ENCODE assay signal across 8 mouse cellular contexts in the genomic region with DNA sequence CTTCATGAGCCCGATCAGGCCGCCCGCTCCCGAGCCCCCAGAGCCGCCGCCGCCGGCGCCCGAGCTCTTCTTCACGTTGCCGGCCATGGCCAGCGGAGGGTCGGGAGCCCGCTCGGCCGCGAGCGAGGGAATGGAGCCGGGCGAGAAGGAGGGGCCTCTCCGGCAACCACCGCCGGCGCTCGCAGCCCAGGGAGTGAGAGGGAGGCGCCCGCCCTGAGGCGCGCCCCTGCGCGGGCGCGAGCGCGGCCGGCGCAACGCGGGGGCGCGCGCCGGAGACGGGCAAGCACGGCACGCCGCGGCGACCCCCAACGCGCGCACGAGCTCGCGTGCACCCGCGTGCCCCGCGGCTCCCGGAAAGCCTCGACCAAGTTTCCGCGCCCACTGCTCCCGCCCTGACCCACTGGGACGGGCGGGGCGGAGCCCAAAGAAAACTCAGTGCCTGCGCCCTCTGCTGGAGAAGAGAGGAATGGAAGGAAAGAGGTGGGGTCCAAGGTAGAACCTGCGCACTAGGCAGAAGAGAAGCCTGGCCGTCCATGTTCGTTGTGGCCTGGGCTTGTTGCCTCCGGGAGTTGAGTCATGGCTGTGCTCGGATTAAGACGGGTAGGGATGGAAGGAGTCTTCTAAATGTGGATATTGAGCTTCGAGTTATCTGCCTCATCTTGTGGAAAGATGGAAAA. TPM values are rescaled to one million over a fixed set of nuclear protein-coding genes. Genes with fewer than 3 reads are reported as not detected.
DNase-seq lines count a peak whose midpoint lies in the region; ATAC-seq and TF ChIP-seq lines count a peak whose summit lies in the region.

A gene (minus strand): TSS at position 248 of the 677 bp plus-strand sequence.

- DNase-seq in A20 (ENCODE audit: low read depth, low spot score): peak; percentile 99
- DNase-seq in heart, adult 9 months (ENCODE audit: low spot score in 2 of 2): peak; percentile 99
- DNase-seq in monocyte, adult 2 months (ENCODE audit: low read depth in 1 of 2, low spot score in 2 of 2): peak; percentile 98
- peak; percentile 97 to 98 for DNase-seq in spleen, postnatal 36 days (ENCODE audit: low spot score in 2 of 2)

- peak; percentile 44 for TF ChIP-seq CTCF in bone marrow macrophage, adult 2 months (IDR thresholded peaks at IDR 0.05; ENCODE audit: low read depth, low read length)
- TF ChIP-seq CTCF in embryonic fibroblast, embryonic 13.5 days (IDR thresholded peaks at IDR 0.05; ENCODE audit: borderline replicate concordance, insufficient read depth, low read length): peak; percentile 70

- peak within 1 kb of the TSS; percentile 92 for H3K27ac ChIP-seq in bone marrow macrophage, adult 2 months (ENCODE audit: insufficient read depth, low read depth, low read length)
- H3K27ac ChIP-seq in embryonic fibroblast, embryonic 13.5 days (ENCODE audit: insufficient read depth, low read length): peak within 1 kb of the TSS; percentile 90
- peak within 1 kb of the TSS; percentile 94 for H3K27ac ChIP-seq in kidney, embryonic 14.5 days (ENCODE audit: low read depth, low read length)
- peak within 1 kb of the TSS; percentile 96 for H3K27ac ChIP-seq in limb, embryonic 15.5 days

- WGBS in kidney, embryonic 14.5 days: under 1% methylated on average over 61 of the region's 76 CpGs
- WGBS in limb, embryonic 15.5 days: under 1% methylated on average over 73 of the region's 76 CpGs

- no peaks in the 10 kb centered on the region for H3K36me3 ChIP-seq in kidney, embryonic 14.5 days (ENCODE audit: control insufficient read depth, insufficient read depth, low read length)
- no peaks in the 10 kb centered on the region for H3K36me3 ChIP-seq in limb, embryonic 15.5 days

- peak within 1 kb of the TSS; percentile 93 for H3K4me3 ChIP-seq in bone marrow macrophage, adult 2 months (ENCODE audit: insufficient read depth, low read length)
- peak within 1 kb of the TSS; percentile 100 for H3K4me3 ChIP-seq in embryonic fibroblast, embryonic 13.5 days (ENCODE audit: insufficient read depth, low read length)
- peak within 1 kb of the TSS; percentile 91 for H3K4me3 ChIP-seq in kidney, embryonic 14.5 days (ENCODE audit: low read length)
- peak within 1 kb of the TSS; percentile 94 for H3K4me3 ChIP-seq in limb, embryonic 15.5 days

- no peaks in the 10 kb centered on the region for H3K27me3 ChIP-seq in kidney, embryonic 14.5 days (ENCODE audit: control insufficient read depth, insufficient read depth, low read length)
- no peaks in the 10 kb centered on the region for H3K27me3 ChIP-seq in limb, embryonic 15.5 days

- no peaks in the 10 kb centered on the region for H3K9me3 ChIP-seq in kidney, embryonic 14.5 days (ENCODE audit: control insufficient read depth, low read length)
- no peaks in the 10 kb centered on the region for H3K9me3 ChIP-seq in limb, embryonic 15.5 days

- no peak for TF ChIP-seq POLR2A in bone marrow macrophage, adult 2 months (IDR thresholded peaks at IDR 0.05; ENCODE audit: borderline replicate concordance, low read depth, low read length)
- peak; percentile 78 for TF ChIP-seq POLR2A in embryonic fibroblast, embryonic 13.5 days (IDR thresholded peaks at IDR 0.05; ENCODE audit: low read depth, low read length)

- peak within 1 kb of the TSS; percentile 92 for H3K9ac ChIP-seq in kidney, embryonic 14.5 days (ENCODE audit: low read depth, low read length)
- H3K9ac ChIP-seq in limb, embryonic 15.5 days: peak within 1 kb of the TSS; percentile 94

- peak within 1 kb of the TSS; percentile 67 for H3K4me2 ChIP-seq in kidney, embryonic 14.5 days (replicated peaks; ENCODE audit: low read depth, low read length)
- H3K4me2 ChIP-seq in limb, embryonic 15.5 days: peak within 1 kb of the TSS; percentile 59

- H3K4me1 ChIP-seq in bone marrow macrophage, adult 2 months (ENCODE audit: control insufficient read depth, insufficient read depth, low read length): peaks cover 39% of the 10 kb centered on the region
- peaks cover 9% of the 10 kb centered on the region; the same call in 1 of the 2 replicates for H3K4me1 ChIP-seq in embryonic fibroblast, embryonic 13.5 days (ENCODE audit: control insufficient read depth, insufficient read depth, low read length)
- H3K4me1 ChIP-seq in kidney, embryonic 14.5 days (ENCODE audit: control insufficient read depth, insufficient read depth, low read length): peaks cover 19% of the 10 kb centered on the region; the same call in 1 of the 2 replicates
- peaks cover 19% of the 10 kb centered on the region for H3K4me1 ChIP-seq in limb, embryonic 15.5 days

- ATAC-seq in kidney, embryonic 14.5 days (ENCODE audit: low FRiP score, low TSS enrichment): peak; percentile 95
- peak; percentile 91 for ATAC-seq in limb, embryonic 15.5 days (ENCODE audit: insufficient number of reproducible peaks, low FRiP score, low TSS enrichment, low read depth)

RNA-seq across cellular contexts. Expression of the gene that starts here (rescaled TPM):
- polyA plus RNA-seq in bone marrow macrophage, adult 2 months (2012; ENCODE audit: insufficient read depth, insufficient read length, missing spikeins): 143 and 171 TPM in 2 replicates
- 44.1 and 47.7 TPM in 2 replicates for polyA plus RNA-seq in embryonic fibroblast, embryonic 13.5 days (2011; ENCODE audit: insufficient read length, low read depth, missing spikeins)
- polyA plus RNA-seq in kidney, embryonic 14.5 days (2014; fragmentation: Nextera tagmentation; extraction: Ambion mirVana): 14.8 and 27.9 TPM in 2 replicates
- 14.5 and 15.6 TPM in 2 replicates for polyA plus RNA-seq in limb, embryonic 15.5 days (2015; fragmentation: Nextera tagmentation; extraction: Ambion mirVana)

Comparison
In these comparisons a context has a peak if more than half of its experiments do, and no peak if none do; other contexts are left out.
1. Peak in every context shown above with its lines: DNase-seq, ATAC-seq, H3K4me3 ChIP-seq and H3K27ac ChIP-seq.